Mouse (Mus musculus) heart, embryonic 14.5 days (tissue): ENCODE results near the gene Rhbdl1. TPM values are rescaled to one million over a fixed set of nuclear protein-coding genes. Genes with fewer than 3 reads are reported as not detected.
"Not testable (repeated sequence)": the region's sequence is repeated elsewhere in the genome, so short reads cannot be mapped to it uniquely, and the experiment has no call there.

ENCODE experiments used
- ATAC-seq: fragments of 200-750 bp; cut with Nextera tagmentation; 2 replicates; pipeline ENCODE4 v1.8.0; 2017; ENCODE audit warnings: low read depth, moderate TSS enrichment; ENCODE audit not compliant: insufficient number of reproducible peaks, insufficient read depth, low FRiP score
- H3K27ac ChIP-seq, 2 experiments: fragments of 200-500 bp in 1 of 2; fragments of 300-500 bp in 1 of 2; sonication (generic) in 1 of 2; replicated peaks in 1 of 2; 2 replicates each; pipeline ENCODE4 v1.5.1; 2012 to 2014; ENCODE audit warnings: low read depth in 2 of 2, low read length in 2 of 2, control low read depth in 1 of 2, mild to moderate bottlenecking in 1 of 2, mixed read lengths in 1 of 2; ENCODE audit not compliant: control insufficient read depth in 1 of 2, insufficient read depth in 1 of 2
- H3K27me3 ChIP-seq: fragments of 300-500 bp; sonication (generic); 2 replicates; pipeline ENCODE4 v1.6.1; 2014; ENCODE audit warnings: mild to moderate bottlenecking, low read length, control low read depth; ENCODE audit not compliant: control insufficient read depth, insufficient read depth
- H3K36me3 ChIP-seq: fragments of 300-500 bp; sonication (generic); 2 replicates; pipeline ENCODE4 v1.6.1; 2014; ENCODE audit warnings: mild to moderate bottlenecking, control low read depth, low read length, mixed read lengths; ENCODE audit not compliant: control insufficient read depth, insufficient read depth
- H3K4me1 ChIP-seq, 2 experiments: fragments of 200-500 bp in 1 of 2; fragments of 300-500 bp in 1 of 2; sonication (generic) in 1 of 2; 2 replicates each; pipeline ENCODE4 v1.6.1; 2012 to 2014; ENCODE audit warnings: low read length in 2 of 2, control low read depth in 1 of 2, mixed read lengths in 1 of 2; ENCODE audit not compliant: control insufficient read depth in 2 of 2, insufficient read depth in 2 of 2
- H3K4me2 ChIP-seq: fragments of 300-500 bp; sonication (generic); 2 replicates; pipeline ENCODE4 v1.6.1; 2014; ENCODE audit warnings: mild to moderate bottlenecking, low read length
- H3K4me3 ChIP-seq, 2 experiments: fragments of 200-500 bp in 1 of 2; fragments of 300-500 bp in 1 of 2; sonication (generic) in 1 of 2; 2 replicates each; pipeline ENCODE4 v1.5.1; 2012 to 2014; ENCODE audit warnings: low read length in 2 of 2, mild to moderate bottlenecking in 2 of 2, control low read depth in 1 of 2, low read depth in 1 of 2, moderate library complexity in 1 of 2; ENCODE audit not compliant: control insufficient read depth in 1 of 2, insufficient read depth in 1 of 2
- H3K9ac ChIP-seq: fragments of 300-500 bp; sonication (generic); 2 replicates; pipeline ENCODE4 v1.6.1; 2014; ENCODE audit warnings: mild to moderate bottlenecking, low read length
- H3K9me3 ChIP-seq: fragments of 300-500 bp; sonication (generic); 2 replicates; pipeline ENCODE4 v1.6.1; 2016; ENCODE audit warnings: low read length, control low read depth; ENCODE audit not compliant: control insufficient read depth
- WGBS: fragments of 180-500 bp; shearing (Covaris S2); extraction: QIAGEN DNeasy Blood & Tissue Kit; methylation state at CpG from one replicate; pipeline ENCODE4 v1.1.7; 2014; 5-methylcytosine and 5-hydroxymethylcytosine counted together
- polyA plus RNA-seq: library from polyadenylated mRNA; unstranded; fragments of >200 nt; fragmentation: Nextera tagmentation; extraction: Ambion mirVana; gene quantifications from 2 replicates; pipeline ENCODE4 v1.2.1, GENCODE M21; 2014

Rhbdl1 gene
- polyA plus RNA-seq, 1 experiment from 2014 or later: 1.5 TPM

DNA sequence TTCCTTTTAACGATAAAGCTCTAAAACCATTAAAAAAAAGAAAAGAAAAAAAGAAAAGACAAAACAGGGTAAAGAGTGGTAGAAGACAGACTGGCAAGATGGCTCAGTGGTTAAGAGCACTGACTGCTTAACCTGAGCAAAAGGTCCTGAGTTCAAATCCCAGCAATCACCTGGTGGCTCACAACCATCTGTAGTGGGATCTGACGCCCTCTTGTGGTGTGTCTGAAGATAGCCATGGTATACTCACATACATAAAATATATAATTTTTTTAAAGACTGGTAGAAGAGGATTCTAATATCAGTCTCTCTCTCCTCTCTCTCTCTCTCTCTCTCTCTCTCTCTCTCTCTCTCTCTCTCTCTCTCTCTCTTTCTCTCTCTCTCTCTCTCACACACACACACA lies 29.6 kb downstream of the Rhbdl1 start:
- H3K9me3 ChIP-seq, H3K4me3 ChIP-seq, H3K36me3 ChIP-seq, H3K4me2 ChIP-seq, ATAC-seq, H3K9ac ChIP-seq, H3K27ac ChIP-seq: not testable (repeated sequence)
- peaks cover 9 to 15% of the 10 kb centered on the region in 2 experiments for H3K4me1 ChIP-seq
- 46% methylated on average over 2 of the region's 2 CpGs for WGBS
- H3K27me3 ChIP-seq: peaks cover 47% of the 10 kb centered on the region

DNA sequence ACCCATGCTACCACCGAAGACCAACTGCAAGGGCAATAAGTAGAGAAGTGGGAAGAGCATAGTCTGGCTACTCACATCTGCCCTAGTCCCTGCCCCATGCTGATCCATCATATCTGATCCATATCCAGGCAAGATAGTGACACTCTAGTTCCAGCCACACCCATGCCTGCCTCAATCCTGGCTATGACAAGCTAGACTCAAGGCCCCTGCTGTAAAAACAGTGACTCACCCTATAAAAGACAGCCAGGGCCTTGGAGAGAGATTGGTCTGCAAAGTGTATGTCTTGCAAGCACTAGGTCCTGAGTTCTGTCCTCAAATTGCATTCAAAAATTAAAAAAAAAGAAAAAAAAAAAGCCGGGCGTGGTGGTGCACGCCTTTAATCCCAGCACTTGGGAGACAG lies 30.6 kb downstream of the Rhbdl1 start:
- H3K36me3 ChIP-seq: no peaks in the 10 kb centered on the region
- H3K9ac ChIP-seq: no peak overlapping the region
- no peaks in the 10 kb centered on the region for H3K9me3 ChIP-seq
- no peak overlapping the region for H3K4me2 ChIP-seq
- no peak for ATAC-seq
- 84% methylated on average over 4 of the region's 4 CpGs for WGBS
- H3K4me1 ChIP-seq: peaks cover 9 to 15% of the 10 kb centered on the region in 2 experiments
- H3K27ac ChIP-seq: no peak overlapping the region
- H3K4me3 ChIP-seq: no peak overlapping the region
- peaks cover 37% of the 10 kb centered on the region for H3K27me3 ChIP-seq

DNA sequence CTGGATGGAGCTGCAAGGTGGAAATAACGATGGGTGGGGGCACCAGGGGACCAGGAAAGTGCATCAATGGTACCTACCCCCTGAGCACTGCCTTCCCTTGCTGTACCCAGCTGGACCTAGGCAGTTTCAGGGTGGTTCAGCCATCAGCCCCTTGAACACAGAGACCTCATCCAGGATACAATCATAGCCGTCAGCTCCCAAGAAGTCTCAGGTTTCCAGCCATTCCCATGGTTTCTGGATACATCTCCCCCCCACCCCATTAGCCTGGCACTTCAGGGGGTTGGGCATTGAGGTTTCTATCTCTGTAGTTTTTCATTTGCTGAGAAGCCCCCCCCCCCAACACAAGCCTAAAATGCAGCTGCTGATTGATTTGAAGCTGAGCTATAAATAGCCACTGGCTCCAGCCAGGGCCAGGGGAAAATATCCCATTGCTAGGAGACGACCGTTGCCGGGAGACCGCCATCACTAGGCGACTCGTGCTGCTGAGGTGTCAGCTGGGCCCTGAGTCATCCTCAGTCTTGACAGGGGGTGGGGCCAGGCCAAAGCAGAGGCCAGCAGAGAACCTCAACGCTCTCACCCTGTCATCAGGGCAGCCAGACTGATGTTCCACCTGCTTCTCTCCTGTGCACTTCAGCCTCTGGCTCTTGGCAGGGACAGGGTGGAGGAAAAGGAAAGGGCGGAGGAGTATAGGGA lies 34.1 kb downstream of the Rhbdl1 start:
- H3K27ac ChIP-seq: peak overlapping the region in 1 of 2 experiments; percentile 25; a peak in 1 of 4 replicates

DNA sequence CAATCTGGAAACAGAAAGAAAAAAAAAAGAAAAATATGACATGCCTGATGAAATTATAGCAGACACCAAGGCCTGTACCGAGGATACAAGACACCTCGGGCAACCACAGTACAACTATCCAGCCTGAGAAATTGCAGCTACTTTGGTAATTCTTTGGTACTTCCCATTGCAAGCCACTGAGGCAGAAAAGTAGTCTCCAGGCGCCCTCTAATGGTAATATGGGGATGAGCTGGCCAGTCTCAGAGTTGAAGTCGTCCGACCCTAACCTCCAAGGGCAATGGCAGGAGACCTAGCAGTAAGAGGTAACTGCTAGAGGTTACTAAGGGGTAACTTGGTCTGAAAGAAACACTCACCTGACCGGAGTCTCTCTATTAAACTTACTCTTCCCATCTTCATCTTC lies 36.1 kb downstream of the Rhbdl1 start:
- no peak overlapping the region for H3K4me3 ChIP-seq
- H3K27ac ChIP-seq: no peak overlapping the region
- no peaks in the 10 kb centered on the region for H3K9me3 ChIP-seq
- no peaks in the 10 kb centered on the region for H3K27me3 ChIP-seq
- 7% methylated on average over 6 of the region's 6 CpGs for WGBS
- ATAC-seq: no peak
- H3K4me1 ChIP-seq: peaks cover 12 to 16% of the 10 kb centered on the region in 2 experiments
- no peak overlapping the region for H3K4me2 ChIP-seq
- no peaks in the 10 kb centered on the region for H3K36me3 ChIP-seq
- no peak overlapping the region for H3K9ac ChIP-seq

More for the DNA sequence above, 34.1 kb downstream of the Rhbdl1 start:
- Histone ChIP-seq H3K4me3 (no peak overlapping the region), H3K4me1 (peaks cover 5 to 9% of the 10 kb centered on the region in 2 experiments), H3K36me3 (no peaks in the 10 kb centered on the region), H3K4me2 (peak overlapping the region; percentile 44), H3K9me3 (no peaks in the 10 kb centered on the region), H3K27me3 (peaks cover 2% of the 10 kb centered on the region), H3K9ac (no peak overlapping the region)
- WGBS: 12% methylated on average over 10 of the region's 10 CpGs
- peak; percentile 82 for ATAC-seq

DNA sequence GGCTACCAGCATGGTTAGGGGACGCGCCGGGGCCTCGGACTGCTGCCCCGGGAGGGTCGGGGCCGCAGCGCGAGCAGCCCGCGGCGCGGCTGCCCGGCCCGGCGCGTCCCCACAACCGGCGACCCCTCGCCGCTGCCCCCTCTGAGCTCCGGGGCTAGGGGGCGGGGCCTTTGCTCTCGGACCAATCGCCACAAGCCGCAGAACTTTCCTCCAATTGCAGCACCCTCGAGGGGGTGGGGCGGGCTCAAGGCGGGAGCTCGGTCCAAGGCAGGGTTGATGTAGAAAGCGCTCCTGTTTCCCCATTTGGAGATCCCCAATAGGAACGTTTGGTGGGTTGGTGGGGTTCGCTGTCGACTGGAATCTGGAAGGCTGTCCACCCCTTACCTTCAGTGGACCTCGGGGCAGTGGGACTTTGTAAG lies 40.1 kb downstream of the Rhbdl1 start, which contains the start of gene Metrn:
Metrn (minus strand) TSS at position 186 of the 419 bp plus-strand sequence.
- Histone ChIP-seq H3K9me3 (no peaks in the 10 kb centered on the region), H3K4me1 (peaks cover 17 to 25% of the 10 kb centered on the region in 2 experiments), H3K9ac (peak within 1 kb of the TSS; percentile 67), H3K36me3 (no peaks in the 10 kb centered on the region), H3K4me3 (peak within 1 kb of the TSS; percentile 61 to 86), H3K27ac (0 out of 4 replicates have a peak within 1 kb of the TSS, but pooled peaks of 1 of the 2 experiments have one; percentile 24), H3K27me3 (no peaks in the 10 kb centered on the region), H3K4me2 (peak within 1 kb of the TSS; percentile 95)
- ATAC-seq: peak; percentile 69
- 2% methylated on average over 35 of the region's 35 CpGs for WGBS

DNA sequence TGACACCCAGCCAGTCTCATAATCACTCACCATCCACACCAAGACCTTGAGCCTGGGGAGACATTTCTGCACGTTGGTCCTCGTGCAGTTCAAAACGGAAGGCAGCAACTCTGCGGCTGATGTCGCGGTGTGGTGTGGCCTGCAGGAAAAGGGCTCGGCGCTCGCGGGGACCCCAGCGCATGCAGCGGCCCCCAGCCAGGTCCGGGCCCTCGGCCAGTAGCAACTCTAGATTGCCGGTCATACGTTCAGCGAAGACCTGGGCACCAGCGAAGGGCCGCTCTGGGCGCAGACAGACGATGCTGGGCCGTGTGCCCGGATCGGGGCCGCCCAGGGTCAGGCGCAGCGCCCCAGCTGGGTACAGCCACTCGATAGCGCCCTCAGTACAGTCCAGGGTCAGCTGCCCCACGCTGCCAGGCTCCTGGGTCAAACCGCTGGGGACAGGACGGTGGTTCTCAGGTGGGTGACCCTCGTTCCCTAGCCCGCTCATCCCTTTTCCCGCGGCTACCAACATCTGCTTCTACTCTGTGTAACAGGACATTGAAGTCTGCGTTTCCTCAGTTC lies 40.8 kb downstream of the Rhbdl1 start:
- ATAC-seq: no peak
- Histone ChIP-seq H3K27me3 (no peaks in the 10 kb centered on the region), H3K27ac (0 out of 4 replicates have a peak overlapping the region, but pooled peaks of 1 of the 2 experiments have one; percentile 24)

DNA sequence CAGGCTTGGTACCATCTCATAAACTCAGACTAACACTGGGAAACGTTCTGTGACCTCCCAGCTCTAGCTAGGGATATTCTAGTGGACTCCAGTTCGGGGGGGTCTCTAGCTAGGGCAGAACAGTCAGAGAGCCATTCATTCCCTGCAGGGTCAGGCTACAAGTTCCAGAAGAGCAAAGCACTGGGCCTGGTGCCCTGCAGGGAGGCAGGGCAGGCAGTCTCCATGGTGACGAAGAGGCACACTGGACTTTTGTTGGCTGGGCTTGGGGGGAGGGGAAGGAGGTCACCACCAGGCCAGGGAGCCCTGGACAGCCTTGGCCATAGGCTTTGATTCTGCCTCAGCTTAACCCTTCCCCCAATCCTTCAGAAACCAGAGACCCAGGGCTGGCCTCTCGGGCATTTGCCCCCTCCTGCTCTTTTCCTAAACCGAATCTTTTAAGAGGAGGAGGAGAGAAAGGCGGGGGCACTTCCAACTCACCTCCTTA lies 41.4 kb downstream of the Rhbdl1 start, which contains the start of gene AC134908.4:
AC134908.4 (minus strand) TSS at position 51 of the 484 bp plus-strand sequence.
- Histone ChIP-seq H3K4me1 (peaks cover 21 to 36% of the 10 kb centered on the region in 2 experiments), H3K27ac (0 out of 4 replicates have a peak within 1 kb of the TSS, but pooled peaks of 1 of the 2 experiments have one; percentile 24), H3K27me3 (no peaks in the 10 kb centered on the region)

More for the DNA sequence above, 40.8 kb downstream of the Rhbdl1 start:
- peak overlapping the region; percentile 61 to 86 for H3K4me3 ChIP-seq
- no peaks in the 10 kb centered on the region for H3K9me3 ChIP-seq
- WGBS: 3% methylated on average over 37 of the region's 37 CpGs
- H3K4me1 ChIP-seq: peaks cover 19 to 30% of the 10 kb centered on the region in 2 experiments
- no peaks in the 10 kb centered on the region for H3K36me3 ChIP-seq
- H3K4me2 ChIP-seq: peak overlapping the region; percentile 95
- H3K9ac ChIP-seq: peak overlapping the region; percentile 67

More for the DNA sequence above, 41.4 kb downstream of the Rhbdl1 start, which contains the start of gene AC134908.4:
- WGBS: 40% methylated on average over 6 of the region's 6 CpGs
- H3K9me3 ChIP-seq: no peaks in the 10 kb centered on the region
- H3K4me3 ChIP-seq: peak within 1 kb of the TSS; percentile 61 to 86
- H3K36me3 ChIP-seq: no peaks in the 10 kb centered on the region
- peak within 1 kb of the TSS; percentile 67 for H3K9ac ChIP-seq
- no peak for ATAC-seq
- H3K4me2 ChIP-seq: peak within 1 kb of the TSS; percentile 95
